Mouse (Mus musculus) cerebellum, adult 2 months (tissue): ENCODE data around the gene Lrp3.

Experiments used
- CTCF ChIP-seq: fragments of 200-500 bp; IDR thresholded peaks from 2 replicates; pipeline ENCODE4 v1.5.1; 2011; ENCODE audit warnings: low read depth, mild to moderate bottlenecking, control low read depth, low read length, moderate library complexity, borderline replicate concordance; ENCODE audit not compliant: insufficient read depth
- POLR2A ChIP-seq: fragments of 200-500 bp; IDR thresholded peaks from 2 replicates; pipeline ENCODE4 v1.6.1; 2011; ENCODE audit warnings: low read length, control low read depth, borderline replicate concordance; ENCODE audit not compliant: insufficient read depth

- TF ChIP-seq CTCF (no peak), POLR2A (no peak)
These were observed 51.7 kb downstream of the Lrp3 start for GRCm38 (mm10) chr7:35163600-35163999.
